Mouse (Mus musculus): ENCODE measurements at regions not wholly inside any gene's neighbourhood (a gene's known extent, or its start where the extent isn't known, plus 50 kb on each side); places are given as distances from the start of the nearest gene placed in this dataset.

GRCm38 (mm10) chr9:31794911-31795310 lies 118.4 kb downstream of the Barx2 start:
- H3K4me1 ChIP-seq (ENCODE audit: control insufficient read depth, insufficient read depth, low read depth, low read length), result no peaks in the 10 kb centered on the region

GRCm38 (mm10) chr9:31775956-31776355 lies 137.3 kb downstream of the Barx2 start:
- H3K4me3 ChIP-seq (ENCODE audit: low read length), result no peak overlapping the region
- no peaks in the 10 kb centered on the region for H3K4me1 ChIP-seq (ENCODE audit: control insufficient read depth, insufficient read depth, low read depth, low read length)
- no peak overlapping the region for H3K9ac ChIP-seq (ENCODE audit: low read depth, low read length)
- H3K4me2 ChIP-seq (ENCODE audit: low read length), result no peak overlapping the region
- H3K36me3 ChIP-seq (ENCODE audit: control insufficient read depth, insufficient read depth, low read length), result no peaks in the 10 kb centered on the region
- no peak for ATAC-seq
- WGBS, result 53% methylated on average over 3 of the region's 3 CpGs
- no peak overlapping the region for H3K27ac ChIP-seq (ENCODE audit: low read depth, low read length)
- no peaks in the 10 kb centered on the region for H3K27me3 ChIP-seq (replicated peaks; ENCODE audit: control insufficient read depth, insufficient read depth, low read length)
- no peaks in the 10 kb centered on the region for H3K9me3 ChIP-seq (ENCODE audit: control insufficient read depth, low read length)

More at GRCm38 (mm10) chr9:31794911-31795310, 118.4 kb downstream of the Barx2 start:
- no peak overlapping the region for H3K9ac ChIP-seq (ENCODE audit: low read depth, low read length)
- H3K9me3 ChIP-seq (ENCODE audit: control insufficient read depth, low read length), result 0 out of 2 replicates have a peak, but pooled peaks cover 3% of the 10 kb centered on the region
- no peak overlapping the region for H3K4me3 ChIP-seq (ENCODE audit: low read length)
- WGBS, result 94% methylated on average over 2 of the region's 2 CpGs
- H3K27ac ChIP-seq (ENCODE audit: low read depth, low read length), result no peak overlapping the region
- no peaks in the 10 kb centered on the region for H3K27me3 ChIP-seq (replicated peaks; ENCODE audit: control insufficient read depth, insufficient read depth, low read length)
- ATAC-seq, result no peak
- no peak overlapping the region for H3K4me2 ChIP-seq (ENCODE audit: low read length)
- no peaks in the 10 kb centered on the region for H3K36me3 ChIP-seq (ENCODE audit: control insufficient read depth, insufficient read depth, low read length)

GRCm38 (mm10) chr9:31765401-31765800 lies 147.9 kb downstream of the Barx2 start:
- 92% methylated on average over 4 of the region's 4 CpGs for WGBS
- no peaks in the 10 kb centered on the region for H3K27me3 ChIP-seq (replicated peaks; ENCODE audit: control insufficient read depth, insufficient read depth, low read length)
- no peak for ATAC-seq
- H3K4me3 ChIP-seq (ENCODE audit: low read length), result no peak overlapping the region
- H3K36me3 ChIP-seq (ENCODE audit: control insufficient read depth, insufficient read depth, low read length), result no peaks in the 10 kb centered on the region
- H3K27ac ChIP-seq (ENCODE audit: low read depth, low read length), result no peak overlapping the region
- no peak overlapping the region for H3K4me2 ChIP-seq (ENCODE audit: low read length)
- H3K9ac ChIP-seq (ENCODE audit: low read depth, low read length), result no peak overlapping the region
- H3K9me3 ChIP-seq (ENCODE audit: control insufficient read depth, low read length), result no peaks in the 10 kb centered on the region
- no peaks in the 10 kb centered on the region for H3K4me1 ChIP-seq (ENCODE audit: control insufficient read depth, insufficient read depth, low read depth, low read length)

GRCm38 (mm10) chr9:31757894-31758561 lies 155.2 kb downstream of the Barx2 start:
- H3K9ac ChIP-seq (ENCODE audit: low read depth, low read length), result no peak overlapping the region
- H3K27me3 ChIP-seq (replicated peaks; ENCODE audit: control insufficient read depth, insufficient read depth, low read length), result no peaks in the 10 kb centered on the region
- H3K4me2 ChIP-seq (ENCODE audit: low read length), result no peak overlapping the region
- no peak overlapping the region for H3K4me3 ChIP-seq (ENCODE audit: low read length)
- no peak overlapping the region for H3K27ac ChIP-seq (ENCODE audit: low read depth, low read length)
- 52% methylated on average over 6 of the region's 6 CpGs for WGBS
- no peaks in the 10 kb centered on the region for H3K36me3 ChIP-seq (ENCODE audit: control insufficient read depth, insufficient read depth, low read length)
- ATAC-seq, result no peak
- H3K9me3 ChIP-seq (ENCODE audit: control insufficient read depth, low read length), result no peaks in the 10 kb centered on the region
- H3K4me1 ChIP-seq (ENCODE audit: control insufficient read depth, insufficient read depth, low read depth, low read length), result no peaks in the 10 kb centered on the region

GRCm38 (mm10) chr9:31730443-31730842 lies 182.8 kb downstream of the Barx2 start:
- ATAC-seq, result no peak
- no peaks in the 10 kb centered on the region for H3K27me3 ChIP-seq (replicated peaks; ENCODE audit: control insufficient read depth, insufficient read depth, low read length)

GRCm38 (mm10) chr9:31719309-31719708 lies 194.0 kb downstream of the Barx2 start:
- Histone ChIP-seq H3K4me2 (ENCODE audit: low read length) (no peak overlapping the region), H3K4me3 (ENCODE audit: low read length) (no peak overlapping the region), H3K9ac (ENCODE audit: low read depth, low read length) (no peak overlapping the region), H3K9me3 (ENCODE audit: control insufficient read depth, low read length) (no peaks in the 10 kb centered on the region), H3K4me1 (ENCODE audit: control insufficient read depth, insufficient read depth, low read depth, low read length) (no peaks in the 10 kb centered on the region), H3K27me3 (replicated peaks; ENCODE audit: control insufficient read depth, insufficient read depth, low read length) (no peaks in the 10 kb centered on the region), H3K36me3 (ENCODE audit: control insufficient read depth, insufficient read depth, low read length) (no peaks in the 10 kb centered on the region), H3K27ac (ENCODE audit: low read depth, low read length) (no peak overlapping the region)
- 65% methylated on average over 6 of the region's 6 CpGs for WGBS
- ATAC-seq, result no peak

More at GRCm38 (mm10) chr9:31730443-31730842, 182.8 kb downstream of the Barx2 start:
- Histone ChIP-seq H3K4me1 (ENCODE audit: control insufficient read depth, insufficient read depth, low read depth, low read length) (no peaks in the 10 kb centered on the region), H3K9me3 (ENCODE audit: control insufficient read depth, low read length) (no peaks in the 10 kb centered on the region), H3K4me3 (ENCODE audit: low read length) (no peak overlapping the region), H3K9ac (ENCODE audit: low read depth, low read length) (no peak overlapping the region), H3K27ac (ENCODE audit: low read depth, low read length) (no peak overlapping the region), H3K36me3 (ENCODE audit: control insufficient read depth, insufficient read depth, low read length) (no peaks in the 10 kb centered on the region), H3K4me2 (ENCODE audit: low read length) (no peak overlapping the region)

GRCm38 (mm10) chr9:31710022-31710421 lies 203.2 kb downstream of the Barx2 start:
- no peak for ATAC-seq
- Histone ChIP-seq H3K9me3 (ENCODE audit: control insufficient read depth, low read length) (no peaks in the 10 kb centered on the region), H3K4me1 (ENCODE audit: control insufficient read depth, insufficient read depth, low read depth, low read length) (no peaks in the 10 kb centered on the region), H3K9ac (ENCODE audit: low read depth, low read length) (no peak overlapping the region), H3K27me3 (replicated peaks; ENCODE audit: control insufficient read depth, insufficient read depth, low read length) (no peaks in the 10 kb centered on the region), H3K4me2 (ENCODE audit: low read length) (no peak overlapping the region), H3K27ac (ENCODE audit: low read depth, low read length) (no peak overlapping the region), H3K36me3 (ENCODE audit: control insufficient read depth, insufficient read depth, low read length) (no peaks in the 10 kb centered on the region), H3K4me3 (ENCODE audit: low read length) (no peak overlapping the region)
- 52% methylated on average over 2 of the region's 2 CpGs for WGBS

- no peak overlapping the region for H3K27ac ChIP-seq (ENCODE audit: low read depth, low read length)
- ATAC-seq, result no peak
- H3K4me2 ChIP-seq (ENCODE audit: low read length), result no peak overlapping the region
- WGBS, result 89% methylated on average over 7 of the region's 7 CpGs
- no peaks in the 10 kb centered on the region for H3K27me3 ChIP-seq (replicated peaks; ENCODE audit: control insufficient read depth, insufficient read depth, low read length)
- no peaks in the 10 kb centered on the region for H3K36me3 ChIP-seq (ENCODE audit: control insufficient read depth, insufficient read depth, low read length)
- no peak overlapping the region for H3K9ac ChIP-seq (ENCODE audit: low read depth, low read length)
- H3K9me3 ChIP-seq (ENCODE audit: control insufficient read depth, low read length), result no peaks in the 10 kb centered on the region
- H3K4me1 ChIP-seq (ENCODE audit: control insufficient read depth, insufficient read depth, low read depth, low read length), result no peaks in the 10 kb centered on the region
- H3K4me3 ChIP-seq (ENCODE audit: low read length), result no peak overlapping the region
These were observed 206.6 kb downstream of the Barx2 start for GRCm38 (mm10) chr9:31706688-31707087.

- no peak for ATAC-seq
- Histone ChIP-seq H3K27me3 (replicated peaks; ENCODE audit: control insufficient read depth, insufficient read depth, low read length) (no peaks in the 10 kb centered on the region), H3K9ac (ENCODE audit: low read depth, low read length) (no peak overlapping the region), H3K27ac (ENCODE audit: low read depth, low read length) (no peak overlapping the region), H3K4me2 (ENCODE audit: low read length) (no peak overlapping the region), H3K36me3 (ENCODE audit: control insufficient read depth, insufficient read depth, low read length) (no peaks in the 10 kb centered on the region), H3K4me3 (ENCODE audit: low read length) (no peak overlapping the region), H3K4me1 (ENCODE audit: control insufficient read depth, insufficient read depth, low read depth, low read length) (peaks cover 6% of the 10 kb centered on the region), H3K9me3 (ENCODE audit: control insufficient read depth, low read length) (no peaks in the 10 kb centered on the region)
- 55% methylated on average over 7 of the region's 7 CpGs for WGBS
These were observed 222.3 kb downstream of the Barx2 start for GRCm38 (mm10) chr9:31690921-31691475.

Measured in hindbrain, embryonic 16.5 days (tissue).